Mouse (Mus musculus): Measurements from ENCODE around the gene Snrpa.

- TF ChIP-seq CTCF (IDR thresholded peaks at IDR 0.05; ENCODE audit: control insufficient read depth, insufficient read depth, insufficient replicate concordance, low read depth, low read length) (no peak), POLR2A (IDR thresholded peaks at IDR 0.05; ENCODE audit: control insufficient read depth, low read depth, low read length) (no peak)
Observed at GRCm38 (mm10) chr7:27163450-27163805, 32.6 kb downstream of the Snrpa start.
